Comparison of ENCODE assay signal across 19 mouse cellular contexts in the genomic region with DNA sequence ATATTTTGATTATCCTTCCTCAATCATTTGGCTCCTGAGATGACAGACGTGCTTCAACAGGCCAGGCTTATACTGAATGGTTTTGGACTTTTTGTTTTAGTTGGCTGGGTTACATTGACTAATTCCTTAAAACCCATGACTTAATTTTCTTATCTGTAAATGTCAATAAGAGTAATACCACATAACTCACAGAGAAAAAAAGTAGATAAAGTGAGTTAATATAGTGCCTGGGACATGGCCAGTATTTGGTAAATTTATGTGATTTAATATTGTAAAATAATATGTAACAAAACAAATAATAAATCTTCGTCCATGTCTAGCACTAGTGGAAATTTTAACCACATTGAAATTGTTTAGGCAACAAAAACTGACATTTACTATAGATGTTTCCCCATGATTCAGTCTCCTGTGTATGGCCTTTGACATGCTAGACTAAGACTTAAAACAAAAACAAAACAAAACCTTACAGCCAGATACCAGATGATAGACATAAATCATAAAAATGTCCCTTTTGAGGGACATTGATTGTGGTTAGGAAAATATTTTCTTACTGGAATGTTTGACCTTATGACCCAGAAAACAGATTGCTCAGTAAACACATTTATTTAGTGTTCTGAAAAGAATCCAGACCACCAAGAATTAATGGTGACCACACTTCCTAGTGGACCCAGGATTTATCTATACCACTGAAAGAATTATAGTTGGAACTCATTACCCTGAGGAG. TPM values are rescaled to one million over a fixed set of nuclear protein-coding genes. Genes with fewer than 3 reads are reported as not detected.
"Had no signal": no experiment of that assay in that cellular context is flagged by ENCODE, and none has a peak within 500 bp of the region (broad histone marks: within the 10 kb centered on the region; RNA-seq: fewer than 3 reads in every experiment).

No protein-coding gene starts in this region.

- H3K36me3 ChIP-seq: liver, embryonic 13.5 days; lung, embryonic 15.5 days; midbrain, embryonic 12.5 days; stomach, embryonic 15.5 days had no signal

- H3K9me3 ChIP-seq: liver, embryonic 13.5 days; lung, embryonic 15.5 days; megakaryocyte, embryonic 14.5 days; stomach, embryonic 15.5 days had no signal

- DNase-seq: kidney, adult 2 months; kidney, postnatal 4 days; left cerebral cortex, postnatal 4 days; liver; liver, embryonic 13.5 days; liver, postnatal 0 days; lung, postnatal 14 days; right cerebral cortex, postnatal 14 days; thymus, adult 2 months; thymus, postnatal 25 days had no signal

- H3K4me3 ChIP-seq: layer of hippocampus, adult 2 months; liver, embryonic 13.5 days; lung, embryonic 15.5 days; megakaryocyte, embryonic 14.5 days; midbrain, embryonic 12.5 days; stomach, embryonic 15.5 days had no signal

- H3K9ac ChIP-seq: liver, embryonic 13.5 days; liver, postnatal 0 days; lung, embryonic 15.5 days; midbrain, embryonic 12.5 days; stomach, embryonic 15.5 days had no signal

- H3K4me1 ChIP-seq: liver, embryonic 13.5 days; lung, embryonic 15.5 days; megakaryocyte, embryonic 14.5 days; midbrain, embryonic 12.5 days; stomach, embryonic 15.5 days had no signal

- H3K4me2 ChIP-seq: liver, embryonic 13.5 days; lung, embryonic 15.5 days; midbrain, embryonic 12.5 days; stomach, embryonic 15.5 days had no signal

- H3K27me3 ChIP-seq: liver, embryonic 13.5 days; lung, embryonic 15.5 days; megakaryocyte, embryonic 14.5 days; midbrain, embryonic 12.5 days; stomach, embryonic 15.5 days had no signal

- ATAC-seq: liver, postnatal 0 days had no signal

- H3K27ac ChIP-seq: layer of hippocampus, adult 2 months; liver, embryonic 13.5 days; lung, embryonic 15.5 days; macrophage; midbrain, embryonic 12.5 days; stomach, embryonic 15.5 days had no signal

RNA-seq across cellular contexts. Expression of gene Akr1c18, which starts 31.1 kb away (rescaled TPM):
- total RNA-seq: midbrain, postnatal 0 days had no signal
- polyA plus RNA-seq: macrophage; midbrain, embryonic 12.5 days; midbrain, postnatal 0 days; spleen, adult 2 months; testis, adult 2 months had no signal
